Mouse (Mus musculus): ENCODE results near the gene Gm8369.
"Not testable (repeated sequence)": the region's sequence is repeated elsewhere in the genome, so short reads cannot be mapped to it uniquely, and the experiment has no call there.

The Gm8369 gene

GRCm38 (mm10) chr19:11485746-11486145 lies at the start of gene Gm8369:
Gm8369 (plus strand) TSS chr19:11485938.
- no peak for DNase-seq (ENCODE audit: low spot score in 2 of 2)

DNA sequence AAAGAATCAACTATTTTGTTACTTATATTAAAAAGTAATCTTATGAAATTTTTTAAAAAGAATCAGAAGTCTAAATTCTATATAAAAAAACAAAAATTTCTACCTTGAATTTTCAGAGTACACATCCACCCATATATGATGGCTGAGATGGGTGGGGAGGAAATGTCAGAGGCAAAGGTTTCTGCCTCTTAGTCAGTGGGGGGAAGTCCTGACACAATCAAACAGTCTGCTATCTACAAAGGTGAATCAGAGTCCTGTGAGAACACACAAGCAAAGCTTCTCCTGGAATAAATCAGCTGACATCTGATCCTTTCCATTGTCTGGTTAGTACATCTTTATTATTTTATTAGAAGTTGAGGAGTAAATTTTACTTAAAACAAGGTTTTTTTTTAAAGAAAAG lies 42.4 kb upstream of the Gm8369 start, which contains the start of gene Ms4a4b:
Gene Ms4a4b (plus strand): TSS at position 216 of the 400 bp plus-strand sequence.
- no peak for DNase-seq (ENCODE audit: low spot score in 2 of 2)

- DNase-seq (ENCODE audit: low spot score in 2 of 2): no peak
Measured at GRCm38 (mm10) chr19:11443964-11444363, 41.8 kb upstream of the Gm8369 start.

- DNase-seq (ENCODE audit: low spot score in 2 of 2): no peak
Measured at GRCm38 (mm10) chr19:11447238-11447637, 38.5 kb upstream of the Gm8369 start.

GRCm38 (mm10) chr19:11459041-11459440 lies 26.7 kb upstream of the Gm8369 start:
- not testable (repeated sequence) for DNase-seq (ENCODE audit: low spot score in 2 of 2)

DNA sequence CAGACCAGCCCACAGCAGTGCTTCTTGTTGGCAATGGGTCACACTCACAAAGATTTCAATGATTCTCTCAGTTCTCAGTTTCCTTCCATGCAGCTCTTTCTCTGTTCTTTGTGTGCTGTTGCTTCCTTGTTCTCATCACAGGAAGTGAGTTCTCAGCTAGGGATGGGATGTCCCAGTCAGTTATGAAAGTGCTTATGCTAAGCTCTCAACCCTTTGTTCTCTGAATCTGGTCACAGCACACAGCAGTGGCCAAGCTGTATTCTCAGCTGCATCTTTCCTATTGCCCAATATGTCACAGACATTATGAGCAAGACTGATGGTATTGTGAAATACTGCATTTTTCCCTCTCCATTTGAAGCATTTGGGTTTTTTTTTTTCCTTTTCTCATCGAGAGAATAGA lies 20.9 kb upstream of the Gm8369 start:
- DNase-seq (ENCODE audit: low spot score in 2 of 2): not testable (repeated sequence)

GRCm38 (mm10) chr19:11466471-11466870 lies 19.3 kb upstream of the Gm8369 start:
- no peak for DNase-seq (ENCODE audit: low spot score in 2 of 2)

DNA sequence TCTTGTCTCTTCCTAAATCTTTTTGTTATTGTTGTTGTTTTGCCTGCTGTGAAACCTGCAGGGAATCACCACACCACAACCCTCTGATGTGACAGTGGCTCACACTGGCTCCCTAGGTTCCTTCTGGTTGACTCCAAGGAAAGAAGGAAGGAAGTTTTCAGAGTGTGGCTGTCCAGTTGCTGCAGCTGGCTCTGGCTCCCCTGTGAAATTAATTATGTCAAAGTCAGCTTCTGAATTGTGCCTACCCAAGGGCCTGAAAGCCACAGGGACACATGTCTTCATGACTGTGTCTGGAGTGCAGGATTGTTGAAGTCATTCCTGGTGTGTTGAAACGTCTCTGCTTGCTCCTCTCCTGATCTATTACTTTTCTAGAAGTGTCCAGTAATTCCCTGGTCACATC lies 17.4 kb upstream of the Gm8369 start:
- not testable (repeated sequence) for DNase-seq (ENCODE audit: low spot score in 2 of 2)

DNA sequence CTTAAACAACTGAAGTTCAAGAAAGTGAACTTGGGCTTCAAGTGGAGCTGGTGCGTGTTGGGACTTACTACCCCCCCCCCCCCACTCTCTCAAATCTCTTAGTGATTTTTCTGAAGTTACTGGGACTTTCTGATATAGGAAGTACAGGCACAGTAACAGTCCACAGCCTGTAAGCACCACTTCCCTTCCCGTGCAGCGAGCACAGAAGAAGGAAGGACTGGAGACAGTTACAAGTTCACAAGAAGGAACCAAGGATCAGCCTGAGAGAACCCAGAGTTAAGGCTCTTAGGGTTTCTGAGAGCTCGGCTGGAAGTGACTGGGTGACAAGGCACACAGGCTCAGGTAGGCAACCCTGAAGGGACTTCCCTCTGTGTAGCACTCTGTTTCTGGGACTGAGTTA lies 16.5 kb upstream of the Gm8369 start, which contains the start of gene Ms4a6c:
Gene Ms4a6c (plus strand): TSS at position 152 of the 400 bp plus-strand sequence.
- DNase-seq (ENCODE audit: low spot score in 2 of 2): not testable (repeated sequence)

DNA sequence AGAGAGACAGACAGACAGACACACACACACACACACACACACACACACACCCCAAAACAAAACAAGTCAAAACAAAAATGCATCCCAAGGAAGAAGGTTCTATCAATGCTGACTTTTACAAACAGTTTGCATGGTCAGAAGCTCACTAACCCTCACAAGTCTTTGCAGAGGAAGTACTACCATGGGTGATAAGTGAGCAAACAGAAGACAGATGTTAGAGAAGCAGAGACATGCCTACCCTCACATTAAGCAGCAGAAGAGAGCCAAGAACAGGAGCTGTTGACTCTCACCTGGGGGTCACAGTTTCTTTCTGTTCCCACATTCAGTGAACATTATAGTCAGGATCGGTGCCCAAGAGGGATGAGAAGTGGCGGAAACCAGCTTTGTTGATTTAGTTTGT lies 6.0 kb upstream of the Gm8369 start:
- no peak for DNase-seq (ENCODE audit: low spot score in 2 of 2)

GRCm38 (mm10) chr19:11482684-11483083 lies 3.1 kb upstream of the Gm8369 start:
- DNase-seq (ENCODE audit: low spot score in 2 of 2): no peak

DNA sequence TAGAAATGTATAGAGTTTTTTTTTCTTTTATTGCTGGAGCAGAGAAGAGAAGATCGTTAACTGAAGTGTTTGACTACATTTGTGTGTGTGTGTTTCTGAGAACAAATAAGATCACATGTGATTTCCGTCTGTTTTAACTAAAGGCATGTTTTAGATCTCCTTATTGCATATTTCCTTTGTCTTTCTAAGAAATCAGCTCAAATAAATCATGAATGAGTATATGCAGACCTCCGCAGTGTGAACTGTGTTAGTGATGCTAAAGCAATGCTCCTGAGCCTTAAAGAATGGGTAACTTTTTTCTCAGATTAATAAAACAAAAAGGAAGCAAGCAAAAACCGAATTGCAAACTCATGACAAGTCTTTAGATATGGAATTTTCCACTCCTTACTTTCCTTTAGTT lies 1.8 kb upstream of the Gm8369 start:
- DNase-seq (ENCODE audit: low spot score in 2 of 2): no peak

- DNase-seq (ENCODE audit: low spot score in 2 of 2): no peak
Measured at GRCm38 (mm10) chr19:11484388-11484787, 1.4 kb upstream of the Gm8369 start.

GRCm38 (mm10) chr19:11485266-11485665 lies 472 bp upstream of the Gm8369 start:
- no peak for DNase-seq (ENCODE audit: low spot score in 2 of 2)

DNA sequence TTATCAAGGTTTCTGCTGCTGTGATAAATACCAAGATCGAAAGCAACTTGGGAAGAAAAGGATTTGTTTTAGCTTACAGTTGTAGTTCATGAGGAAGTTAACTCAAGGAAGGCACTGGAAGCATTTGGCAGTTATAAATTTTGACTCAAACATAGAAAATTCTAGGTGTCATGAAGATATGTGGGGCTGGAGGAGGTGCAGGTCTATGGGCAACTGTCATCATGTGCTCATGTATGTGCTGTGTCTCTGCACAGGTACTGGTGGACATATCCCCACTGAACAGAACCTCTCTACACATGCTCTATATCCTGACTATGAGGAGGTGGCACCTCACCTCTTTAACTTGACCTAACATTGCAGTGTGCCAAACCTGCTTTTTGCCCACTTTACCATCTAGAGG lies 861 bp downstream of the Gm8369 start:
- DNase-seq (ENCODE audit: low spot score in 2 of 2): no peak

GRCm38 (mm10) chr19:11491406-11492189 lies 5.9 kb downstream of the Gm8369 start:
- DNase-seq (ENCODE audit: low spot score in 2 of 2): no peak

GRCm38 (mm10) chr19:11492671-11493070 lies 6.9 kb downstream of the Gm8369 start:
- DNase-seq (ENCODE audit: low spot score in 2 of 2): no peak

DNA sequence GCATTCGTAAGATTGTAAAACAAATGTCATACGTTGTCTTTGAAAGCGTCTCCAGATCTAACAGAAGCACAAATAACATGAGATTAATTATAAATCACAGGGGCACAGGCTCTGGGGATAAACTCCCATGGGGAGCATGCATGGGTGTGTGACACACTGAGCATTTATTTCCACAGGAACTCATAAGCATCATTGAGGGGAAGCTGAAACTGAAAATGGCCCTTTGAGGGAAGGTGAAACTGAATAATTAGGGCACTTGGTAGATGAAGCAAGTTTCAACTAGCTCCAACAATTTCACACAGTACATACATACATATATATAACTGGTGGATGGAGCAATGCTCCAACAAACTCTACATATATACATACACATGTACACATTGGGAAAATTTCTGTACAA lies 8.8 kb downstream of the Gm8369 start:
- DNase-seq (ENCODE audit: low spot score in 2 of 2): no peak

DNA sequence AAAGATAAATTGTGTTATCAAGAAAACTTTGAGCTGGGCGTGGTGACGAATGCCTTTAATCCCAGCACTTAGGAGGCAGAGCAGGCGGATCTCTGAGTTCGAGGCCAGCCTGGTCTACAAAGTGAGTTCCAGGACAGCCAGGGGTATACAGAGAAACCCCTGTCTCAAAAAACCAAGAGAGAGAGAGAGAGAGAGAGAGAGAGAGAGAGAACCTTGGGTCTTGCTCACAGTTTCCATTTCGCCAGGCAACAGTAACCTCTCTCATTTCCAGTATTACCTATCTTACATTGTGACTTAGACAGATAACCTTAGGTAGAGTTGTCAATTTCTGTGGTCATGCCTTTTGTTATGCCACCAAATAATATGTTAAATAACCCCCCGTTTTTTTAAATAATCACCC lies 10.6 kb downstream of the Gm8369 start:
- DNase-seq (ENCODE audit: low spot score in 2 of 2): no peak

- not testable (repeated sequence) for DNase-seq (ENCODE audit: low spot score in 2 of 2)
Measured at GRCm38 (mm10) chr19:11497300-11497699, 11.6 kb downstream of the Gm8369 start.

DNA sequence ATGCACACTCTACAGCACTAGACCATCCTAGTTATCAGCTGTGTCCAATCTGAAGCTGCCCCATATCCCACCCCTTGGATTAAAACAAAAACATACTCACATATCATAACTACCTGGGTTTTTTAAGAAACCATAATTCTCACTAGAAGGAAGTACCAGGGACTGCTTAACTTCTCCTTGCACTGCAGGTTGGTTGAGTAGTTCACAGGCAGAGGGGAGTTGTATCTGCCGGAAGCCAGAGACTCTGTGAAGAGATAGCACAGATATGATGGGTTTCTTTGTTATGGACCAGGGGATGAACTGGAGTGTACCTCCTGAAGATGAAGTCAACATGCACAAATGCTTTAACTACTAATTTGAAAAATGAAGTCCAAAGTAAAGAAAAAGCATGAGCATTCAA lies 15.1 kb downstream of the Gm8369 start:
- no peak for DNase-seq (ENCODE audit: low spot score in 2 of 2)

DNA sequence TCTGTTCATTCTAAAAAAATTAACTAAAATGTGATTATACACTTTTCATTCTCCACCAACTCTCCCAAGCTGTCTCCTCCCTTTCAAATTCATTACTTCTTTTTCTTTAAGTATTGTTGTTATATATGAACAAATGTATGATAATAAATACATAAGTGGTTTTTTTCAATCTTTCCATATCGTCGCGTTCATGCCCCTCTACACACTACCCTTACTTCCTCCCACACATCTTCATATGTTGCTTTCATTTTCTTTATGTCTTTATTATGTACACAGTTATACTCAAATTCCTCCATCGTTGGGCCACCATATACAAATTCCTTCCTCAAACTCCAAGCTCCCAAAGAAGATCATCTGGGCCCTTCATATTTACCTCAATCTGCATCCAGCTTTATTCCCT lies 15.6 kb downstream of the Gm8369 start:
- DNase-seq (ENCODE audit: low spot score in 2 of 2): no peak

GRCm38 (mm10) chr19:11504857-11505256 lies 19.1 kb downstream of the Gm8369 start:
- no peak for DNase-seq (ENCODE audit: low spot score in 2 of 2)

DNA sequence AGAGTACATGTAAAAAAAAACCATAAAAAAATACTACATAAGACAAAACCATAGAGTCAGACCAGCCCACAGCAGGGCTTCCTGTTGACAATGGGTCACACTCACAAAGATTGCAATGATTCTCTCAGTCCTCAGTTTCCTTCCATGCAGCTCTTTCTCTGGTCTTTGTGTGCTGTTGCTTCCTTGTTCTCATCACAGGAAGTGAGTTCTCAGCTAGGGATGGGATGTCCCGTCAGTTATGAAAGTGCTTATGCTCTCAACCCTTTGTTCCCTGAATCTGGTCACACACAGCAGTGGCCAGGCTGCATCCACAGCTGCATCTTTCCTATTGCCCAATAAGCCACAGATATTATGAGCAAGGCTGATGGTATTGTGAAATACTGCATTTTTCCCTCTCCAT lies 27.7 kb downstream of the Gm8369 start:
- no peak for DNase-seq (ENCODE audit: low spot score in 2 of 2)

Data from spleen, postnatal 14 days (tissue).